Mouse (Mus musculus) intestine, embryonic 16.5 days (tissue): Measurements from ENCODE around the gene Cd3g. TPM values are rescaled to one million over a fixed set of nuclear protein-coding genes. Genes with fewer than 3 reads are reported as not detected.

Experiments used
- ATAC-seq: fragments of 200-750 bp; cut with Nextera tagmentation; 2 replicates; pipeline ENCODE4 v1.8.0; 2017; ENCODE audit warnings: moderate TSS enrichment, moderate library complexity
- H3K27ac ChIP-seq: fragments of 300-500 bp; sonication (generic); 2 replicates; pipeline ENCODE4 v1.5.1; 2014; ENCODE audit warnings: mild to moderate bottlenecking, low read length
- H3K27me3 ChIP-seq: fragments of 300-500 bp; sonication (generic); replicated peaks from 2 replicates; pipeline ENCODE4 v1.6.1; 2014; ENCODE audit warnings: low read length, control low read depth, mixed read lengths; ENCODE audit not compliant: control insufficient read depth, insufficient read depth
- H3K36me3 ChIP-seq: fragments of 300-500 bp; sonication (generic); 2 replicates; pipeline ENCODE4 v1.6.1; 2014; ENCODE audit warnings: low read length, control low read depth; ENCODE audit not compliant: control insufficient read depth, insufficient read depth
- H3K4me1 ChIP-seq: fragments of 300-500 bp; sonication (generic); 2 replicates; pipeline ENCODE4 v1.6.1; 2014; ENCODE audit warnings: low read length, control low read depth, mixed read lengths; ENCODE audit not compliant: control insufficient read depth, insufficient read depth
- H3K4me2 ChIP-seq: fragments of 300-500 bp; sonication (generic); 2 replicates; pipeline ENCODE4 v1.6.1; 2014; ENCODE audit warnings: low read depth, low read length, control low read depth
- H3K4me3 ChIP-seq: fragments of 300-500 bp; sonication (generic); 2 replicates; pipeline ENCODE4 v1.5.1; 2014; ENCODE audit warnings: mild to moderate bottlenecking, low read length
- H3K9ac ChIP-seq: fragments of 300-500 bp; sonication (generic); 2 replicates; pipeline ENCODE4 v1.6.1; 2014; ENCODE audit warnings: low read depth, low read length
- H3K9me3 ChIP-seq: fragments of 300-500 bp; sonication (generic); 2 replicates; pipeline ENCODE4 v1.6.1; 2016; ENCODE audit warnings: low read length, control low read depth; ENCODE audit not compliant: control insufficient read depth
- WGBS: fragments of 180-500 bp; shearing (Covaris S2); extraction: QIAGEN DNeasy Blood & Tissue Kit; methylation state at CpG from one replicate; pipeline ENCODE4 v1.1.7; 2014; 5-methylcytosine and 5-hydroxymethylcytosine counted together
- polyA plus RNA-seq: library from polyadenylated mRNA; unstranded; fragments of >200 nt; fragmentation: Nextera tagmentation; extraction: Ambion mirVana; gene quantifications from 2 replicates; pipeline ENCODE4 v1.2.1, GENCODE M21; 2015

The Cd3g gene
- polyA plus RNA-seq, 1 experiment from 2014 or later = 1.1 TPM

GRCm38 (mm10) chr9:44947836-44948235 is 32.4 kb downstream of the Cd3g start:
- peak; percentile 40; the same call in 1 of the 2 replicates for ATAC-seq
- H3K4me2 ChIP-seq = no peak overlapping the region
- H3K4me3 ChIP-seq = no peak overlapping the region
- peaks cover 6% of the 10 kb centered on the region; the same call in 1 of the 2 replicates for H3K36me3 ChIP-seq
- WGBS = 80% methylated on average over 5 of the region's 5 CpGs
- H3K4me1 ChIP-seq = no peaks in the 10 kb centered on the region
- H3K9me3 ChIP-seq = no peaks in the 10 kb centered on the region
- no peaks in the 10 kb centered on the region for H3K27me3 ChIP-seq
- no peak overlapping the region for H3K27ac ChIP-seq
- no peak overlapping the region for H3K9ac ChIP-seq

- Histone ChIP-seq H3K9me3 (no peaks in the 10 kb centered on the region), H3K27ac (no peak overlapping the region), H3K27me3 (no peaks in the 10 kb centered on the region), H3K4me3 (no peak overlapping the region), H3K4me1 (no peaks in the 10 kb centered on the region), H3K36me3 (peaks cover 10% of the 10 kb centered on the region; the same call in 1 of the 2 replicates), H3K4me2 (no peak overlapping the region), H3K9ac (no peak overlapping the region)
- ATAC-seq = no peak
- 94% methylated on average over 7 of the region's 7 CpGs for WGBS
Observed at GRCm38 (mm10) chr9:44946185-44946695, 34.0 kb downstream of the Cd3g start.

- no peak overlapping the region for H3K9ac ChIP-seq
- ATAC-seq = no peak
- H3K4me3 ChIP-seq = no peak overlapping the region
- no peaks in the 10 kb centered on the region for H3K4me1 ChIP-seq
- H3K27ac ChIP-seq = no peak overlapping the region
- no peaks in the 10 kb centered on the region for H3K27me3 ChIP-seq
- peaks cover 16% of the 10 kb centered on the region for H3K36me3 ChIP-seq
- 97% methylated on average over 4 of the region's 4 CpGs for WGBS
- no peak overlapping the region for H3K4me2 ChIP-seq
- H3K9me3 ChIP-seq = no peaks in the 10 kb centered on the region
Observed at GRCm38 (mm10) chr9:44942421-44942820, 37.8 kb downstream of the Cd3g start.

DNA sequence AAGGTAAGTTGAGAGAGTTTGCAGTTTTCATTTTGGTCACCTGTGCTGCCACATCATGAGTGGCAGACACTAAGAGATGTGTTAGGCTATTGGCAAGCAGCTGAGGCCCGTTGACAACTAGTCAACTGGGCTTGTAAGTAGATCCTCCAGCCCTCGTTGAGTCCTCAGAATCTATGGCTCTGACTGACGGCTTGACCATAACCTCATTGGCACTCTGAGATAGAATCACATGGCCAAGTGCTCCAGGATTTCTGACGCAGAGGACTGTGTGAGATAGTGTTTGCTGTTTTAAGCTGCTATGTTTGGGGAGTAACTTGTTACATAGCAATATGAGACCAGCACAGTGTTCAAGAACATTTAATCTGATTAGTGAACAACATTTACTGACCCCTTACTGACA is 38.5 kb downstream of the Cd3g start:
- 88% methylated on average over 4 of the region's 4 CpGs for WGBS
- Histone ChIP-seq H3K4me2 (no peak overlapping the region), H3K36me3 (peaks cover 16% of the 10 kb centered on the region), H3K9ac (no peak overlapping the region), H3K4me1 (no peaks in the 10 kb centered on the region), H3K9me3 (no peaks in the 10 kb centered on the region), H3K27ac (no peak overlapping the region), H3K27me3 (no peaks in the 10 kb centered on the region), H3K4me3 (no peak overlapping the region)
- no peak for ATAC-seq

DNA sequence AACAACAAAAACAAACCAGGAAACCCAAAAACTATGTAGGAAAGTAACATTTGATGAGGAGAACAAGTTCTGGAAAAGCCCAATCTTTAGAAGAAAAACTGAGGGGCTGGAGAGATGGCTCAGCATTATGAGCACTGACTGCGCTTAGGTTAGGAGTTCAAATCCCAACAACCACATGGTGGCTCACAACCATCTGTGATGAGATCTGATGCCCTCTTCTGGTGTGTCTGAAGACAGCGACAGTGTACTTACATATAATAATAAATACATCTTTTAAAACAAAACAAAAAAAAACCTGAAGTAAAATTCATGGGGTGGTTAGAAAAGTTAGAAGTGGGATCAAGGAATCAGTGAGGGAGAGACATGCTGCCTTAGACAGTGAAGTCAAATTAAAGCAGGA is 58.7 kb downstream of the Cd3g start:
- WGBS = 75% methylated on average over 2 of the region's 2 CpGs
- peak overlapping the region; percentile 87; the same call in 1 of the 2 replicates for H3K27ac ChIP-seq
- peaks cover 7% of the 10 kb centered on the region for H3K4me1 ChIP-seq
- H3K9ac ChIP-seq = peak overlapping the region; percentile 99
- H3K9me3 ChIP-seq = no peaks in the 10 kb centered on the region
- no peak for ATAC-seq
- H3K4me2 ChIP-seq = peak overlapping the region; percentile 57
- H3K27me3 ChIP-seq = no peaks in the 10 kb centered on the region
- peak overlapping the region; percentile 82 for H3K4me3 ChIP-seq
- no peaks in the 10 kb centered on the region for H3K36me3 ChIP-seq

DNA sequence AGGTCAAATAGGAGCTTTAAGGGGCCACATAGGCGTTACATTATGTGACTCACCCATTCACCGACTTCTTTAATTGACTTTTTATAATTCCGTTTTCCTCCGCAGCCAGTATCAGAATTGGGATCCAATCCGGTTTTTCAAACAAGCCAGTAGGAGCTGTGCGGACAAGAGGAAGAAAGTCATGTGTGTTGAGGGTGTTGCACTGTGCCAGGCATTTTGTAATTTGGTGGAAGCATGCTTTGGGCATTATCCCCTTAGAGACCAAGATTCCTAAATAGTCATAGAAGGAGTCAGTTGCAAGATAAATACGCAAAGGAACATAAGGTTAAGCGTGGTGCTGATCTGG is 59.1 kb downstream of the Cd3g start:
- H3K4me3 ChIP-seq = peak overlapping the region; percentile 82
- H3K36me3 ChIP-seq = no peaks in the 10 kb centered on the region
- H3K27ac ChIP-seq = peak overlapping the region; percentile 87
- under 1% methylated on average over 8 of the region's 8 CpGs for WGBS
- peak overlapping the region; percentile 57 for H3K4me2 ChIP-seq
- peak overlapping the region; percentile 99 for H3K9ac ChIP-seq
- H3K9me3 ChIP-seq = no peaks in the 10 kb centered on the region
- peak; percentile 87 for ATAC-seq
- peaks cover 7% of the 10 kb centered on the region for H3K4me1 ChIP-seq
- H3K27me3 ChIP-seq = no peaks in the 10 kb centered on the region

- peak within 1 kb of the TSS; percentile 87 for H3K27ac ChIP-seq
- H3K4me3 ChIP-seq = peak within 1 kb of the TSS; percentile 82
- WGBS = under 1% methylated on average over 48 of the region's 48 CpGs
- peak within 1 kb of the TSS; percentile 99 for H3K9ac ChIP-seq
- peak within 1 kb of the TSS; percentile 63 for H3K4me2 ChIP-seq
- no peaks in the 10 kb centered on the region for H3K36me3 ChIP-seq
- H3K27me3 ChIP-seq = no peaks in the 10 kb centered on the region
- peak; percentile 88 for ATAC-seq
- H3K9me3 ChIP-seq = no peaks in the 10 kb centered on the region
- peaks cover 7% of the 10 kb centered on the region for H3K4me1 ChIP-seq
Observed at GRCm38 (mm10) chr9:44920374-44921122, 59.7 kb downstream of the Cd3g start, which contains the start of gene Atp5l. TSS of gene Atp5l (minus strand) at chr9:44920742.

- 33% methylated on average over 2 of the region's 2 CpGs for whole genome bisulfite sequencing
- Histone ChIP-seq H3K27me3 (no peaks in the 10 kb centered on the region), H3K4me1 (peaks cover 7% of the 10 kb centered on the region), H3K9me3 (no peaks in the 10 kb centered on the region), H3K36me3 (no peaks in the 10 kb centered on the region), H3K9ac (peak overlapping the region; percentile 99), H3K4me2 (peak overlapping the region; percentile 63), H3K27ac (no peak overlapping the region), H3K4me3 (peak overlapping the region; percentile 82)
- ATAC-seq = no peak
Observed at GRCm38 (mm10) chr9:44919606-44920005, 60.6 kb downstream of the Cd3g start.
